Mouse (Mus musculus): Measurements from ENCODE around the gene Olfr1104. TPM values are rescaled to one million over a fixed set of nuclear protein-coding genes. Genes with fewer than 3 reads are reported as not detected.

Olfr1104 gene
- not detected for total RNA-seq (2022)

DNA sequence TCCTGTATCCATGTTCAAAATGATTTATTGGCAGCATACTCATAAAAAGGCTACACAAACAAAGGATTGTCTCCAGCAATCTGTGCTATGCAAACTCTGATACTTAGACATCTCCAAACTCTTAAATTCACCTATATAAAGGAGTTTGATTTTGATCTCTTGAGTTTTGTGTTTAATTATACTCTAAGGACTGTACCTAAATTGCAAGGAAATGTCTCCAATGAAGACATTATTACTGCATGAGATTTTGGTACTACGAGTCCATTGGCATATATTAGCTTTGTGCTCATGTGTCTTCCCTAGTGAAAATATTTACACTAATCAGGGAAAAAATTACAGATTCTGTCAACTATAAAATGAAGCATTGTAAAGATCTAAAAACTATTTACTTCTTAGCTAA lies at the start of gene Olfr1104:
Olfr1104 (minus strand) TSS at position 101 of the 400 bp plus-strand sequence.
- DNase-seq (ENCODE audit: low spot score in 2 of 2), result no peak

GRCm38 (mm10) chr2:87075717-87076116 lies 48.8 kb upstream of the Olfr1104 start, which contains the start of gene Olfr1107:
Olfr1107 (minus strand) TSS chr2:87075817.
- no peak for DNase-seq (ENCODE audit: low spot score in 2 of 2)

DNA sequence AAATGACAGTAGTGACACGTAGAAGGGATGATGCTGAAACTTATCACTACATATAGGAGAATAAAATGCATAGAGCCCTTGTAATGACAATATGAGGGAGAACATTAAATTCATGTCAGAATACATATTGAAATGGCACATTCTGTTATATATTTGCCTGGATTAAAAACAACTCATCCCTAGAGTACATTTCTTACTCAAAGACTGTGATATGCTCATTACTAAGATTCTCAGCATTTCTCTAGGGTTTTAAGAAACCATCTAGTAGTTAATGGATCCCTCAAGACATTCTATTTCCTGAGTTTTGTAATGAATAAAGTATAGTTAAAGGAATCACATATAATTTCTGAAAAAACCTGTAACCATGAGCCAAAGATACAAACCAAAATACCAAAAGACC lies 25.3 kb upstream of the Olfr1104 start, which contains the start of gene Olfr1106:
Olfr1106 (minus strand) TSS at position 101 of the 400 bp plus-strand sequence.
- no peak for DNase-seq (ENCODE audit: low spot score in 2 of 2)

DNA sequence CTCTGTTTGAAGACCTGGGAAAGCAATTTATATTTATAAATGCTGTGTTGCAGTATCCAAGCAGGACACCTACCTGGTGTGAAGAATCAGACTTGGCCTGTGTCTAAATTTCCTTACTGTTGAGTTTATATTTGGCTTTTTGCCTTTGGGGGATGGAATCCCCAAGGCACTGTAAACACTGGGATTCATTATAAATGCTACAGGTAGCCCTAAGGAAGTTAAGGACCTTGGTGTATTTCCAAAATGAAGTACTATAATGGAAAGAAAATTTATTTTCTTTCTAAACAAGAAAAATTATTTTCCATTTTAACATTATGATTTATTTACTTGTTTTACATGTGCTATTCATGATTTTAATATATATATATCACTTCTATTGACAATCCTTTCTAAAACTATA lies 9.6 kb upstream of the Olfr1104 start, which contains the start of gene Olfr1105:
Olfr1105 (minus strand) TSS at position 101 of the 400 bp plus-strand sequence.
- no peak for DNase-seq (ENCODE audit: low spot score in 2 of 2)

DNA sequence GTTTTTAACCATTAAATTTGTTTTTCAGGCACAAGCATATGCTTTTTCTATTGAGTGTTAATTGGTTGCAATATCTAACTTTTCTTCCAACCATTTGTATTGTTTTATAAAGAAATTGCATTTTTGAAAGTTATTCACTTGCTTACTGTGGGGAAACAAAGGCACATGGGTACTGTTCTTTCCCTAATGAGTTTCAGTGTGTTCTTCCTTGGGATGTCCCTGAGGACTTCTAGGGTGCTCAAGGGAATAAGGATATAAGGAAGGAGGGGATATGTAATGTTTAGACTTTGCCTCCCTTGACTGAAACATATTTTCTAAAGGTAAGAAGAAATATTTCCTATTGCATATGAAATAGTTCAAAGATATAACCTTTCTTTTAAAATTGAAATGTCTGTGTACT lies 28.8 kb downstream of the Olfr1104 start, which contains the start of gene Olfr1102:
Olfr1102 (plus strand) TSS at position 301 of the 400 bp plus-strand sequence.
- no peak for DNase-seq (ENCODE audit: low spot score in 2 of 2)

GRCm38 (mm10) chr2:86991121-86991520 lies 35.8 kb downstream of the Olfr1104 start, which contains the start of gene Olfr1101:
Olfr1101 (minus strand) TSS chr2:86991221.
- DNase-seq (ENCODE audit: low spot score in 2 of 2), result no peak

GRCm38 (mm10) chr2:86979854-86980253 lies 47.0 kb downstream of the Olfr1104 start, which contains the start of gene Olfr1100:
Olfr1100 (minus strand) TSS chr2:86979954.
- no peak for DNase-seq (ENCODE audit: low spot score in 2 of 2)

Other genes with a start within 250 kb of the Olfr1104 start
- not detected for gene Olfr1093, start 244.6 kb downstream of the Olfr1104 start, total RNA-seq (2022)
- gene Olfr141, start 217.1 kb downstream of the Olfr1104 start, total RNA-seq (2022), result not detected
- gene Olfr1094, start 202.4 kb downstream of the Olfr1104 start, total RNA-seq (2022), result not detected
- gene Olfr1095, start 175.4 kb downstream of the Olfr1104 start, total RNA-seq (2022), result not detected
- gene Gm13723, start 152.3 kb downstream of the Olfr1104 start, total RNA-seq (2022), result not detected
- gene Olfr1097, start 134.9 kb downstream of the Olfr1104 start, total RNA-seq (2022), result not detected
- gene Olfr1098, start 102.5 kb downstream of the Olfr1104 start, total RNA-seq (2022), result not detected
- gene Olfr1099, start 66.4 kb downstream of the Olfr1104 start, total RNA-seq (2022), result not detected
- not detected for gene Olfr1100, start 47.1 kb downstream of the Olfr1104 start, total RNA-seq (2022)
- not detected for gene Olfr1101, start 35.9 kb downstream of the Olfr1104 start, total RNA-seq (2022)
- not detected for gene Olfr1102, start 28.7 kb downstream of the Olfr1104 start, total RNA-seq (2022)
- gene Olfr1105, start 9.5 kb upstream of the Olfr1104 start, total RNA-seq (2022), result not detected
- not detected for gene Olfr1106, start 25.2 kb upstream of the Olfr1104 start, total RNA-seq (2022)
- gene Olfr1107, start 48.7 kb upstream of the Olfr1104 start, total RNA-seq (2022), result not detected
- not detected for gene Olfr1109, start 68.9 kb upstream of the Olfr1104 start, total RNA-seq (2022)
- not detected for gene Olfr259, start 87.5 kb upstream of the Olfr1104 start, total RNA-seq (2022)
- not detected for gene Olfr1110, start 113.2 kb upstream of the Olfr1104 start, total RNA-seq (2022)
- gene Olfr1111, start 125.5 kb upstream of the Olfr1104 start, total RNA-seq (2022), result not detected
- not detected for gene Olfr1112, start 160.7 kb upstream of the Olfr1104 start, total RNA-seq (2022)
- gene Olfr1113, start 181.9 kb upstream of the Olfr1104 start, total RNA-seq (2022), result not detected
- gene Olfr1115, start 220.9 kb upstream of the Olfr1104 start, total RNA-seq (2022), result not detected
- not detected for gene Olfr1116, start 240.5 kb upstream of the Olfr1104 start, total RNA-seq (2022)

Measured in layer of hippocampus, adult 8-10 months (tissue).